ENCODE assay signal across 8 mouse cellular contexts in the genomic region with DNA sequence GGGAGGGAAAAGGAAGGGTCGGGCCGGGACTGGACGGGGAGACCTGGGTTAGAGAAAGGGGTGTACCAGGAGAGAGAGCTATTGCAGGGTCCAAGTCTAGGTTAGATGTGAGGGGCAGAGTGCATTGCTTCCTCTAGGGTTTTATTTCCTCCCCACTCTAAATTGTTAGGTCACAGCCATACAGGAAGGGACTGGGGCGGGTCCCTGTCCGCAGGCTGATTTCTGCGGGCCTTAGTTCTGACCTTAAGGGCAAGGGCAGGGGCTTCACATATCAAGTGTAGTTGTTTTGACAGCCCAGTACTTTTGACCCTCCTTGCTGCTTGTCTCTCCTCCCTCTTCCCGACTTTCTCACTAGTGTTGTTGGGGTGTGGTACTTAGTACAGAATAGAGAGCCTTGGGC. TPM values are rescaled to one million over a fixed set of nuclear protein-coding genes. Genes with fewer than 3 reads are reported as not detected.
DNase-seq lines count a peak whose midpoint lies in the region; ATAC-seq and TF ChIP-seq lines count a peak whose summit lies in the region.

No protein-coding gene starts in this region.

- peak overlapping the region; percentile 98 for H3K4me3 ChIP-seq in embryonic fibroblast, embryonic 13.5 days (ENCODE audit: insufficient read depth, low read length)
- peak overlapping the region; percentile 89 for H3K4me3 ChIP-seq in hindbrain, postnatal 0 days (ENCODE audit: low read length)
- H3K4me3 ChIP-seq in stomach, postnatal 0 days (ENCODE audit: low read depth, low read length), result peak overlapping the region; percentile 99

- DNase-seq in spleen, postnatal 36 days (ENCODE audit: low spot score in 2 of 2), result peak; percentile 19 to 38
- no peak for DNase-seq in spleen, postnatal 10 days (ENCODE audit: low spot score in 2 of 2)
- DNase-seq in hindbrain, postnatal 0 days (ENCODE audit: low spot score), result no peak
- DNase-seq in lung, postnatal 10 days, result peak; percentile 55
- DNase-seq in stomach, postnatal 0 days (ENCODE audit: low spot score), result peak; percentile 34
- no peak for DNase-seq in cerebellum, adult 11-12 months
- no peak for DNase-seq in layer of hippocampus, adult 8-10 months (ENCODE audit: low spot score in 2 of 2)

- no peaks in the 10 kb centered on the region for H3K9me3 ChIP-seq in hindbrain, postnatal 0 days (ENCODE audit: low read length)
- no peaks in the 10 kb centered on the region for H3K9me3 ChIP-seq in stomach, postnatal 0 days (ENCODE audit: control insufficient read depth, low read length)

- ATAC-seq in hindbrain, postnatal 0 days, result no peak
- ATAC-seq in stomach, postnatal 0 days (ENCODE audit: low FRiP score, low TSS enrichment), result no peak

- TF ChIP-seq CTCF in embryonic fibroblast, embryonic 13.5 days (IDR thresholded peaks at IDR 0.05; ENCODE audit: borderline replicate concordance, insufficient read depth, low read length), result no peak
- TF ChIP-seq CTCF in hindbrain, postnatal 0 days (IDR thresholded peaks at IDR 0.05; ENCODE audit: low read depth), result no peak
- TF ChIP-seq CTCF in stomach, postnatal 0 days (IDR thresholded peaks at IDR 0.05; ENCODE audit: low read depth), result peak; percentile 22; the same call in 1 of the 2 replicates

- 3% methylated on average over 7 of the region's 7 CpGs for WGBS in hindbrain, postnatal 0 days
- WGBS in stomach, postnatal 0 days, result under 1% methylated on average over 7 of the region's 7 CpGs

- peak overlapping the region; percentile 92 for H3K9ac ChIP-seq in hindbrain, postnatal 0 days (replicated peaks; ENCODE audit: low read length)
- peak overlapping the region; percentile 99 for H3K9ac ChIP-seq in stomach, postnatal 0 days (ENCODE audit: low read length)

- peak overlapping the region; percentile 79 for H3K4me2 ChIP-seq in hindbrain, postnatal 0 days (ENCODE audit: low read depth, low read length)
- H3K4me2 ChIP-seq in stomach, postnatal 0 days (replicated peaks; ENCODE audit: low read depth), result peak overlapping the region; percentile 86

- no peaks in the 10 kb centered on the region for H3K27me3 ChIP-seq in hindbrain, postnatal 0 days (ENCODE audit: insufficient read depth, low read length)
- no peaks in the 10 kb centered on the region for H3K27me3 ChIP-seq in stomach, postnatal 0 days (ENCODE audit: control insufficient read depth, insufficient read depth, low read length)

- peaks cover 22% of the 10 kb centered on the region for H3K4me1 ChIP-seq in embryonic fibroblast, embryonic 13.5 days (ENCODE audit: control insufficient read depth, insufficient read depth, low read length)
- H3K4me1 ChIP-seq in hindbrain, postnatal 0 days (ENCODE audit: insufficient read depth, low read length), result 0 out of 2 replicates have a peak, but pooled peaks cover 4% of the 10 kb centered on the region
- no peaks in the 10 kb centered on the region for H3K4me1 ChIP-seq in stomach, postnatal 0 days (replicated peaks; ENCODE audit: control insufficient read depth, insufficient read depth)

- TF ChIP-seq EP300 in stomach, postnatal 0 days (optimal IDR thresholded peaks at IDR 0.05), result no peak

- peak overlapping the region; percentile 68 for H3K27ac ChIP-seq in embryonic fibroblast, embryonic 13.5 days (ENCODE audit: insufficient read depth, low read length)
- H3K27ac ChIP-seq in hindbrain, postnatal 0 days, result peak overlapping the region; percentile 98
- peak overlapping the region; percentile 99 for H3K27ac ChIP-seq in stomach, postnatal 0 days (replicated peaks)

- H3K36me3 ChIP-seq in hindbrain, postnatal 0 days (ENCODE audit: insufficient read depth, low read length), result peaks cover 13% of the 10 kb centered on the region; the same call in 1 of the 2 replicates
- no peaks in the 10 kb centered on the region; the same call in 1 of the 2 replicates for H3K36me3 ChIP-seq in stomach, postnatal 0 days (ENCODE audit: control insufficient read depth, insufficient read depth, low read length)

- TF ChIP-seq POLR2A in embryonic fibroblast, embryonic 13.5 days (IDR thresholded peaks at IDR 0.05; ENCODE audit: low read depth, low read length), result peak; percentile 31; the same call in 1 of the 2 replicates

RNA-seq across cellular contexts. Expression of gene Serf2, which starts 1.1 kb away (rescaled TPM):
- polyA plus RNA-seq in embryonic fibroblast, embryonic 13.5 days (2011; ENCODE audit: insufficient read length, low read depth, missing spikeins), result 553 and 625 TPM in 2 replicates
- total RNA-seq in hindbrain, postnatal 0 days (2014; rRNA removed), result 420 and 667 TPM in 2 replicates
- 306 and 336 TPM in 2 replicates for polyA plus RNA-seq in hindbrain, postnatal 0 days (2015; fragmentation: Nextera tagmentation; extraction: Ambion mirVana)
- polyA plus RNA-seq in stomach, postnatal 0 days (2015; fragmentation: Nextera tagmentation; extraction: Ambion mirVana), result 416 and 486 TPM in 2 replicates
- 100 to 1,000 TPM; 111 to 162 (median 132) TPM for total RNA-seq in layer of hippocampus, adult 8-10 months (2022)

RNA-seq across cellular contexts. Expression of gene Hypk, which starts 3.0 kb away (rescaled TPM):
- polyA plus RNA-seq in embryonic fibroblast, embryonic 13.5 days (2011; ENCODE audit: insufficient read length, low read depth, missing spikeins), result 80.6 and 86.4 TPM in 2 replicates
- 5.4 and 12.5 TPM in 2 replicates for total RNA-seq in hindbrain, postnatal 0 days (2014; rRNA removed)
- polyA plus RNA-seq in hindbrain, postnatal 0 days (2015; fragmentation: Nextera tagmentation; extraction: Ambion mirVana), result 110 and 119 TPM in 2 replicates
- polyA plus RNA-seq in stomach, postnatal 0 days (2015; fragmentation: Nextera tagmentation; extraction: Ambion mirVana), result 75.9 and 82.4 TPM in 2 replicates
- 10 to 100 TPM; 16.2 to 22.7 (median 17.0) TPM for total RNA-seq in layer of hippocampus, adult 8-10 months (2022)

RNA-seq across cellular contexts. Expression of gene Ell3, which starts 6.0 kb away (rescaled TPM):
- not detected in 2 replicates for polyA plus RNA-seq in embryonic fibroblast, embryonic 13.5 days (2011; ENCODE audit: insufficient read length, low read depth, missing spikeins)
- 0.58 TPM in 1 of 2 replicates, not detected in the other for total RNA-seq in hindbrain, postnatal 0 days (2014; rRNA removed)
- 1.4 and 1.7 TPM in 2 replicates for polyA plus RNA-seq in hindbrain, postnatal 0 days (2015; fragmentation: Nextera tagmentation; extraction: Ambion mirVana)
- 4.9 and 5.4 TPM in 2 replicates for polyA plus RNA-seq in stomach, postnatal 0 days (2015; fragmentation: Nextera tagmentation; extraction: Ambion mirVana)
- not detected for total RNA-seq in layer of hippocampus, adult 8-10 months (2022)

RNA-seq across cellular contexts. Expression of gene Serinc4, which starts 6.5 kb away (rescaled TPM):
- polyA plus RNA-seq in embryonic fibroblast, embryonic 13.5 days (2011; ENCODE audit: insufficient read length, low read depth, missing spikeins), result 0.63 TPM in 1 of 2 replicates, not detected in the other
- 1.3 and 1.5 TPM in 2 replicates for total RNA-seq in hindbrain, postnatal 0 days (2014; rRNA removed)
- 0.57 and 1.1 TPM in 2 replicates for polyA plus RNA-seq in hindbrain, postnatal 0 days (2015; fragmentation: Nextera tagmentation; extraction: Ambion mirVana)
- polyA plus RNA-seq in stomach, postnatal 0 days (2015; fragmentation: Nextera tagmentation; extraction: Ambion mirVana), result 0.11 and 0.16 TPM in 2 replicates
- total RNA-seq in layer of hippocampus, adult 8-10 months (2022), result under 1 TPM in 3 of 4 experiments, not detected in 1; 0.25 to 0.74 (median 0.36) TPM

RNA-seq across cellular contexts. Expression of gene Mfap1b, which starts 23.8 kb away (rescaled TPM):
- polyA plus RNA-seq in embryonic fibroblast, embryonic 13.5 days (2011; ENCODE audit: insufficient read length, low read depth, missing spikeins), result 24.7 and 28.7 TPM in 2 replicates
- 14.7 and 17.7 TPM in 2 replicates for total RNA-seq in hindbrain, postnatal 0 days (2014; rRNA removed)
- 52.8 and 57.0 TPM in 2 replicates for polyA plus RNA-seq in hindbrain, postnatal 0 days (2015; fragmentation: Nextera tagmentation; extraction: Ambion mirVana)
- 25.2 and 27.6 TPM in 2 replicates for polyA plus RNA-seq in stomach, postnatal 0 days (2015; fragmentation: Nextera tagmentation; extraction: Ambion mirVana)
- 10 to 100 TPM; 40.8 to 46.2 (median 43.9) TPM for total RNA-seq in layer of hippocampus, adult 8-10 months (2022)

Comparison
In these comparisons a context has a peak if more than half of its experiments do, and no peak if none do; other contexts are left out.
1. DNase-seq: peak in spleen, postnatal 36 days (2 of 2), lung, postnatal 10 days (single experiment) and stomach, postnatal 0 days (single experiment); none in spleen, postnatal 10 days (0 of 2), hindbrain, postnatal 0 days (single experiment), cerebellum, adult 11-12 months (single experiment) and layer of hippocampus, adult 8-10 months (0 of 2).
2. Peak in every context shown above with its lines, with median percentiles within 50 percentile points of each other: H3K27ac ChIP-seq and H3K4me3 ChIP-seq.